Mouse (Mus musculus) retina, adult 2 months (tissue): Measurements from ENCODE around the gene Olfr1393.
A peak's percentile ranks its signal among the peaks of the same experiment; 100 is the strongest.

Experiments
- DNase-seq: peaks from one replicate; pipeline ENCODE4 v3.0.0-alpha.2; 2012; ENCODE audit warnings: low read depth, low spot score

Gene Olfr1393

GRCm38 (mm10) chr11:49278222-49278621 lies at the start of gene Olfr1393:
Gene Olfr1393 (plus strand): TSS chr11:49278304.
- DNase-seq = no peak

GRCm38 (mm10) chr11:49232781-49233180 lies 45.3 kb upstream of the Olfr1393 start:
- no peak for DNase-seq

GRCm38 (mm10) chr11:49235459-49236207 lies 42.5 kb upstream of the Olfr1393 start:
- no peak for DNase-seq

GRCm38 (mm10) chr11:49236891-49237290 lies 41.2 kb upstream of the Olfr1393 start:
- no peak for DNase-seq

GRCm38 (mm10) chr11:49237532-49237931 lies 40.6 kb upstream of the Olfr1393 start:
- no peak for DNase-seq

- DNase-seq = no peak
Observed at GRCm38 (mm10) chr11:49240310-49240709, 37.8 kb upstream of the Olfr1393 start.

- no peak for DNase-seq
Observed at GRCm38 (mm10) chr11:49240874-49241273, 37.2 kb upstream of the Olfr1393 start.

GRCm38 (mm10) chr11:49241471-49241870 lies 36.6 kb upstream of the Olfr1393 start:
- DNase-seq = no peak

GRCm38 (mm10) chr11:49242944-49243626 lies 35.0 kb upstream of the Olfr1393 start:
- DNase-seq = peak; percentile 46

GRCm38 (mm10) chr11:49243727-49244594 lies 34.1 kb upstream of the Olfr1393 start, which contains the start of gene Mgat1:
Gene Mgat1 (plus strand): TSS chr11:49244191.
- peak; percentile 83 for DNase-seq

- DNase-seq = peak; percentile 28
Observed at GRCm38 (mm10) chr11:49244595-49244930, 33.5 kb upstream of the Olfr1393 start.

GRCm38 (mm10) chr11:49245176-49245575 lies 32.9 kb upstream of the Olfr1393 start:
- DNase-seq = peak; percentile 75

GRCm38 (mm10) chr11:49245634-49246415 lies 32.3 kb upstream of the Olfr1393 start:
- DNase-seq = peak; percentile 80

GRCm38 (mm10) chr11:49246523-49246922 lies 31.6 kb upstream of the Olfr1393 start:
- no peak for DNase-seq

- no peak for DNase-seq
Observed at GRCm38 (mm10) chr11:49247255-49247654, 30.8 kb upstream of the Olfr1393 start.

- DNase-seq = no peak
Observed at GRCm38 (mm10) chr11:49248226-49248973, 29.7 kb upstream of the Olfr1393 start.

GRCm38 (mm10) chr11:49248974-49249700 lies 29.0 kb upstream of the Olfr1393 start:
- no peak for DNase-seq

GRCm38 (mm10) chr11:49249811-49250421 lies 28.2 kb upstream of the Olfr1393 start:
- DNase-seq = no peak
